Mouse (Mus musculus) mouse embryonic stem cell (cell line): ENCODE results near the gene Lpcat1.

Experiments used
- in situ Hi-C, 2 experiments: fragments of 300-500 bp; cut with MboI; formaldehyde crosslinking; loops; 1 replicate in 1 of 2; 3 replicates in 1 of 2; pipeline ENCODE4 v1.14.3; 2019 to 2020; ENCODE audit warnings: low sequenced_read_pairs in 2 of 2, low pct_unique_long_range_greater_than_20kb in 1 of 2, mixed read lengths in 1 of 2; ENCODE audit not compliant: unreplicated experiment in 1 of 2

The Lpcat1 gene

DNA sequence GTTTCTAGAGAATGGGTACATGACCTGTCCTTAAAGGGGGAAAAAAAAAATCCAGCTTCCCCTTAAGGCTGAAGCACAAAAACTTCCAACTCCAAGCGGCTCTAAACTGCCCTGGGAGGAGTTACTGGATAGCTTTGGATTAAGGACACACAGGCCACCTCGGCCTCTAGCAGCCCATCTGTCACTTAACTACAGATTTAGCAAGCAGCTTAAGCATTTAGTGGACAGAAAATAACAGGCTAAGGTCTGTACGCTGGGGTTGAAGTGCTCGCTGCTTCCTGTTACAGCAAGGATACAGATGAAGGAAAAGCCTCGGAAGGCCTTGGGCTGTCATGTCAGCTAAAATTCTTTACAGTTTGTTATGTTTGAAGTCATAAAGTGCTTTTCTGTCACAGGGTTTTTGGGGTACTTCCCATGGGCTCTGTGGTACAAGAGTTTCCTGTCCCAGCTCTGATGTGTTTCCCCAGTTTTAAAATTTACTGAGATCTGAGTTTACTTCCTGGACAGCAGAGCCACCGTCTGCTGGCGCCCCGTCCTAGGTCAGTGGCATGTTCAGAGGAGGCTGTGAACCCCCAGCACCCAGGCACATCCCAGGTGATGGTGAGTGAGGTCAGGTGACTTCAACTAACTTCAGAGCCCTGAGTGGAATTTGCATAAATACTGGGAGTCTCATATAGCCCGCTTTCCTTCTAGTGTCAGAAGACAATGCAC lies 2.4 kb downstream of the Lpcat1 start:
- in situ Hi-C loops = no loop called here

DNA sequence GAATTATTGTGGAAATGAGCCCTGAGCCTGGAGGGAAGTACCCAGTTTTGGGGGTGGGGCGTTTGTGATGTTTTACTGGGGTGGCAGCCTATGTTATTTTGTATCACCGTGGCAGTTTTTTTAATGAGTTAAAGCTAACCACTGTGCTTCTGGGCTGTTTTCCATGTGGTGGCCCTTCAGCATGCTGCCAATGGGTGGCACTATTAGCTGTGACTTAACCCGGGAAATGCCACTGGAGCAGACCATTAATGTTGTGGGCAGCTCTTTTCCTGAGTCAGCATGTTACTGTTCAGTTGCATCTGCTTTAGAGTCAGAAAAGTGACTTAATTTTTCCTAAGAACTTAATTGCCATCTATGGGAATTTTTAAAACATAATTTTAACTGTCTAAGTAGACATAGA lies 5.5 kb downstream of the Lpcat1 start:
- in situ Hi-C loops = no loop called here

DNA sequence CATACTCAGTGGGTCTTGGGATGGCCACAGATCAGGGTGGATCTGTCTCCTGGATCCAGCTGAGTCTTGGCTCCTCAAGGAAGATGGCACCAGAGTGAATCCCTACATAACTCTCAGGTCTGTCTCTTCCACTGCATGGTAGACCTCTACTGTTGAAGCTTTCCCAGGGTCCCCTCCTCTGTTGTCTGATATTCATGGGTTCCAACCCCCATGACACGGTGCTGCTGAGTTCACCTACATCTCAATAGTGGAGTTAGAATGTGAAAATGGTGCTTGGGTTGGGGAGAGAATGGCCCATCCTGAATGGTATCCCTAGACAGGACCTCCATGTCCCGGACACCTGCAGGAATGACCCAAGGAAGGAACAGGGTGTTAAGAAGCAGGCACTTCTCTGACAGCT lies 6.7 kb downstream of the Lpcat1 start:
- in situ Hi-C loops = no loop called here

DNA sequence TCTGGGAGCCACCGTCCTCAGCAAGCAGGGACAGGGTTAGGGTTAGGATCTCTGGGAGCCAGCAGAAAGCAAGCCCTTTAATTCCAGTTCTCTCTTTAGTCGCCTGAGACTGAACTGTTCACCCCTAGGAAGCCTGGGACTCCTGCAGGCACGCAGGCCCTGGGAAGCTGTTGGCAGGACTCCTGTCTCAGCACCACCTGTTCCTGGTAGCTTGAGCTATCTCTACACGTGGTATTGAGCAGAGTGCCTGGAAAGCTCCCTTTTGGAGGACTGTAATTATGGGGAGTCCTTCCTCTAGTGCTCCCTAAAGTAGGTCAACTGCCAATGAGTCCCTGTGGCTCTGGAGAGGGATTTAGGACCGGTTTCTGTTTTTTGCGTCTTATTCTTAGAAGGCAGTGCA lies 7.2 kb downstream of the Lpcat1 start:
- in situ Hi-C loops = no loop called here

DNA sequence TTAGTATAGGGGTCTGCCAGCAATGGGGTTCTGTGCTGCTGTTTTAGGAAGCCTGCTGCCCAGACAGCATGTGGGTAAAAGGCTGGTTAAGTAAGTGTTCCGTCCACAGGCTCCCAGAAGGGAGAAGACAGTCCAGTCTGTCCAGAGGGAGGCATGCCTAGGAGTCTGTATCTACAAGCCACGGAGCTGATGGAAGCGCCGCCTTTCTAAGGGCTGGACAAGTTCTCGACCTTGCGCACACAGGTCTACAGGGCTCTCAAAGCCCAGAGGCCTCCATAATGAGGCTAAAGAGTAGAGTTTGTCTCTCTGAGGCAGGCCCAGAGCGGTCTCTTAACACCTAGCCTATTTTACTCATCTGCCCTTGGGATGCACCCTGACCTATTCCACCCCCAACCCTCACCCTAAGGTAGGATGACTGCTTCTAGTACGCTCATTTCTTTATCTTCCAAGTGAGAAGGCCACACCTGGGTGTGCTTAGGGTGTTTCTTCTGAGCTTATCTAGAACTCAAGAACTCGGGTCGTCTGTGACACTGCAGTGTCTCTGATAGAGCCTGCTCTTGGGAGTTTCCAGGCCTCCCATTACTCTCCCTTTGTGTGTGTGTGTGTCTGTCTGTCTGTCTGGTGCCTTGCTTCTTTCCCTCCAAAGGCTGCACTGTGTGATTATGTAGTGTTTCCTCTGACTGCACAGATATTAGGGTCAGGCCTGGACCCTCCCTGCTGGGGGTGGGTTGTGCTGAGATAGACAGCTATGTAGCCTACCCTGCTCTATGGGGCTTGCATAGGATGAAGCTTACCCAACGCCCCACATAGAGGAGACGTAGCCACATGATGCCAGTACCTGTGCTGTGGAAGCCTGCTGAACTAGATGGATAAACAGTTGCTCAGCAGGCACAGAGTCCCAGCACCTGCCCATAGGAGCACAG lies 8.3 kb downstream of the Lpcat1 start:
- in situ Hi-C loops = no loop called here

DNA sequence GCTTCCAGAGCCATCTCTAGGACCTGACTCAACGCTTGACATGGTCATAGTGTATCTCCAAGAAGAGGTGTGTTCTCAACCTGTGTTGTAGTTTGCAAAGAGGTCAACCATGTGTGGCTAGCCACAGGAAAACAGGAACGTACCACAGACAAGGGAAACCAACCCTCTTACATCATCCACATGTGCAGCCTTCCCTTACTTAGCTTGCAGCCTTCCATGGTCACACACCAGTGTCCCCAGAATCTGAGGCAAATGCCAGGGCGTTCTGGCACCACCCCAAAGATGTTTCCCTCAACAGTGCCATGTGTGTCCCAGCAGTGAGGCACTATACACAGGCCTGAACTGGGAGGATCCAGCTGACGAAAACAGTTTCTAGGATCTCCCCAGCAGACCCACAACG lies 9.3 kb downstream of the Lpcat1 start:
- in situ Hi-C loops = no loop called here

DNA sequence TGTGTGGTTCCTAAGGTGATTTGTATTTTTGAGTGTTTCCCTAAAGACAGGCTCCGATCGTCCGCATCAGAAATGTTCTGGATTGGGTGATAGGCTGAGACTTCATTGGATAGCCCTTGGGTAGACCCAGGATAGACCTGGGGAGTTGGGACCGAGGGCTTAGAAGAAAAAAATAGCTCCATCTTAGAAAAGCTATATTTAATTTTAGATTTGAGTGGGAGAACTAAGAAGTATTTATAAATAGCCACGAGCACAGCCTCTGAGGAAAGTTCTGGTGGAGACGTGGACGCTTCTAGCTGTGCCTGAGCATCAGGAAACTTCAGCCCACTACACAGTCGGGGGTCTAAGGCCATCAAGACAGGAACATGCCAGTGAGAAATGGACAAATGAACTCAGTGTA lies 9.8 kb downstream of the Lpcat1 start:
- in situ Hi-C loops = no loop called here

DNA sequence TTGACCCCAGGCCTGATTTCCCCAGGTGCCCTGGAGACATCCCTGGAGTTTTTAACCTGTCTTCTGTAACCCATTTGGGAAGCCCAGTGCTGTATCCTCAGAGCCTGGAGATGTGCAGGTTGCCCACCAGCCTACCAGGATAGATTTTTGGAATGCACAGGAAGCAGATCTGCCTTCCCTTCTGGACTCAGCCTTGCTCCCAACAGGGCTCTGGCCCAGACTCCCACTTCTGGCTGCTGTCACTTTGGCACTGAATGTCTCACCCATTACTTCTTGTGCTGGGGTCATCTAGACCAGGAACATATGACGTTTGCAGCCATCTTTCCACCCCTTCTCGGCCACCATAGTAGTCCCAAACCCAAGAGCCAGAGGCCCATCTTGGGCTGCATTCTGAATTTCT lies 10.8 kb downstream of the Lpcat1 start:
- in situ Hi-C loops = no loop called here

DNA sequence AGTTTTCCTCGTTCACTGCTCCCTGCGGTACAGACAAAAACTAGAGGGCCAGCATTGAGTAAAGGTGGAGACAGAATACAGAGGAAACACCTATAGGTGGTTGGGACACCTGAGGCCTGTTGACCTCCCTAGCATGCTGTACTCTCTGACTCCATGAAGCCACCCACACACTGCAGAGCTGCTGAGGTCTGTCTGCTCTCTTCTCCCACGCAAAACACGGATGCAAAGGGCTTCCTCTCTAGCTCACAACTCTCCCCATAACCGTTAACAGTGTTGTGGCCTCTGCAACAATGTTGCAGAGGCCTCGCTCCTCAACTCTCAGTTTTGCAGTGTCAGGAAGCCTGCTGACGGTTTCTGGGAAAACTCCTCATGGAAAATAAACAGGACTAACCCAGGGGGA lies 15.5 kb downstream of the Lpcat1 start:
- in situ Hi-C loops = no loop called here

DNA sequence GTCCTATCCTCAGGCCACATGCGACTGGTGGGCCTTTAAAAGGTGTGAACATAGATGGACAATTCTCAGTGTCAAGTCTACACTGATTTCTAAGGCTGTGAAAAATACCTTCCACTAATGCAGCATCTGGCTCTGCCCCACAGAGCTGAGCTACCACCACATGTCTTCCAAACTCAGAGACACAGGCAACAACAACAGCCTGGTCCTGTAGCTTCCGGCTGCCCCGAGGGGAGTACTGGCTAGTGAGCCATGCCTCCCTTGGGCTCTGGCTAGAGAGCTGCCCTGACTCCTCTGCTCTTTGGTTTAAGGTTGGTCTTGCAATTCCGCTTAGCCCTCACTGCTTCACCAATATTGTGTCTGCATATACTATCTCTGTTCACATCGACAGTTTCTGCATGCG lies 16.3 kb downstream of the Lpcat1 start:
- in situ Hi-C loops = no loop called here

DNA sequence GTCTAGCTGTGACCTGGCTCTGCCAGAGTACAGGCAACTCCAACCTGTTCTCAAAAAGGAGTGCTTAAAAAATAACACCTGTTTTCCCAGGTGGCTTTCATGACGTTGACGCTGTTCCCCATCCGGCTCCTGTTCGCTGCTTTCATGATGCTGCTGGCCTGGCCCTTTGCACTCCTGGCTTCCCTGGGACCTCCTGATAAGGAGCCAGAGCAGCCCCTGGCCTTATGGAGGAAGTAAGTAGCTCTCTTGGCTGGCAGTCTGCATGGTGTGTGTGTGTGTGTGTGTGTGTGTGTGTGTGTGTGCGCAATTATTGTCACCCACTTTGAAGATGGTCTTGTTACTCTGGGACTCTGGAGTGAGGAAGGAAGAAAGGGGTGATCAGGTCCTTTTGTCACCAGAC lies 17.2 kb downstream of the Lpcat1 start:
- in situ Hi-C loops = no loop called here

DNA sequence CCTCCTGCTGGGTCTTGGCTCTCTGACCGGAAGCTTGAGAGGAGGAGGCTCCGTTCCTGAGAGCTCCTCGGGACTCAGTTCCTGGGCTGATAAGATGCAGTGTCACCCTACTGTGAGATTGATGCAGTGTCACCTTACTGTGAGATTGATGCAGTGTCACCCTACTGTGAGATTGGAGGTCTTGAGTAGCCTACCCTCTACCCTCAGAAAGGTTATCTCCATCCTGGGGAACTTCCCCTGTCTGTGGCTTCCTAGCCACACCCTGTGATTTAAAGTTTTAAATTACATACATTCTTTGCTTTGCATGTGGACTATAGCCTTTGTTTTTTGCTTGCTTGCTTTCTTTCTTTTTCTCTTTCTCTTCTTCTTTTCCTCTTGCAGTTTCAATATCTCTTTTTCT lies 21.1 kb downstream of the Lpcat1 start:
- in situ Hi-C loops = no loop called here

DNA sequence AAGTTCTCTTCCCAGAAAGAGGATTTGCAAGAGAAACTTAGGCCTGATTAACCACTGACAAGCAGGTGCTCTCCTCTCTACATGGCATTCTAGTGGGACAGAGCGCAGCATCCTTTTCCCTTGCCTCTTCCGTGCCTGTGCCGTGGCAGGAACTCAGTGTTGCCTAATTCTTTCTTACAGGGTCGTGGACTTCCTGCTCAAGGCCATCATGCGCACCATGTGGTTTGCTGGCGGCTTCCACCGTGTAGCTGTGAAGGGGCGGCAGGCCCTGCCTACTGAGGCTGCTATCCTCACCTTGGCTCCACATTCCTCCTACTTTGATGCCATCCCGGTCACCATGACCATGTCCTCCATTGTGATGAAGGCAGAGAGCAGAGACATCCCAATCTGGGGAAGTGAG lies 21.7 kb downstream of the Lpcat1 start:
- in situ Hi-C loops = no loop called here

DNA sequence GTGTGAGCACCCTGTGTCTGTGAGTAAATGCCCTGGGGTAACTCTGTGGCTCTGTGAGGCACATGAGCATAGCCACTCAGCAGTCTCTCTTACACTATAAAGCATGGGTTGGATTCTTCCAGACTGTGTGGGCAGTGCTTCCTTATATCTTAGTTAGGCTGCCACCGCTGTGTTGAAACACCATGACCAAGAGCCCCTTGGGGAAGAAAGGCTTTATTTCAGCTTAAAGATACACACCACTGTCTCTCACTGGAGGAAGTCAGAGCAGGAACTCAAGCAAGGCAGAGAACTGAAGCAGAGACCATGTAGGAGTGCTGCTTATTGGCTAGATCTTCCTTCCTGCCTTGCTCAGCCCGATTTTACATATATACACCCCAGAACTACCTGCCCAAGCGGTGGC lies 23.0 kb downstream of the Lpcat1 start:
- in situ Hi-C loops = no loop called here

DNA sequence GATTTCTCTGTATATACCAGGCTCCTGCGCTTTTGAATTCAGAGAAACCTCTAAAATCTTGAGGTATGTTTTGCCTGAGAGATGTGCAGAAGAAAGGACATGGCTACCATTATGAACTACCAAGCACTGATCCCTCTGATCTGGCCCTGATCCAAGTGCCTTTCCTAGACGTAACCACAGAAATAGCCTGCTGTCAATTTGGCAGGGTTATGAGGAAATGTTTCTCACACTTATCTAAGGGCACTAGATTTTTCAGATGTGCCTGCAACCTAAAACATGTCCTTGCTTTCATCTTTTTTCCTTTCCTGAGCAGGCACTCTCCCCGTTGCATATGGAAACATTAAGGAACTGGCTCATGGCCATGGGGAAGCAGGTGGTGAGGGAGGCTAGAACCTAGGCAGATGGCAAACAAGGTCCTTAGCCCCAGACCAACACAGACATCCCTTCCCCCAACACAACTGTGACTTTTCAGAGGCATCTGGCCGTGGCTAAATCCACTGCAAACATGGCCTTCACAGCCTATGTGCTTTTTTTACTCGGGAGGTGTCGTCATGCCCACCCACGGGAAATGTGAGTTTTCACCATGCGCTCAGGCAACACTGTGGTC lies 23.7 kb downstream of the Lpcat1 start:
- in situ Hi-C loops = no loop called here

DNA sequence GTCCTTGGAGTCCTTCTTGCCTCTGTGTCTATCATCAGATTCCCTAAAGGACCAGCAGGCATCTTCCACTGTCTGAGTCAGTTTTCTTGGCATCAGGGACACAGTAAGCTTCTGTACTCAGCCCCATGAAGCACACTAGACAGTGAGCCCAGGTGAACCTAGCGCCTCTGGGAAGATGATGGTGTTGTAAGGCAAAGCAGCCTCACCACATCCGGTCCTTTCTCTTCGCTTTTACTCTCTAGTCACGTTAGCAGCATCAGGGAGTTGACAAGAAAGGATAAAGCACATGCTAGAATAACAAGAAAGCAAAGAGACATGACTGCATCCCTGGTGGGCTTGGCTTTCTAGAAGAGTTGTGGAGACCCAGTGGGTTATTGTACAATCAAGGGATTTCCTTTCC lies 26.2 kb downstream of the Lpcat1 start:
- in situ Hi-C loops = no loop called here

DNA sequence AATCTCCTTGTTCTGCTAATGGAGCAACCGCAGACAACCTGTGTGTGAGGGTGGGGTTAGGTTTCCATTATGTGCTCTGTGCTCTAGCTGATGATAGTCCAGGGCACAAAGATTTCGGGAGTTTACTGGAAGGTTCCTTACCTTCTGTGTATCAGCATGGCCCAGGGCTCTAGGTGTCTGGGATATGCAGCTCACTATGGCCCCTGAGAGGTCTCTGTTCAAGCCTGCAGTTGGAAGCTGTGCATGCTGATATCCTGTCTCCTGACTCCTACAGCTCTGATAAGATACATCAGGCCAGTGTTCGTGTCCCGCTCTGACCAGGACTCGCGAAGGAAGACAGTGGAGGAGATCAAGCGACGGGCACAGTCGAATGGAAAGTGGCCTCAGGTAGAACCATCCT lies 27.5 kb downstream of the Lpcat1 start:
- in situ Hi-C loops = no loop called here

DNA sequence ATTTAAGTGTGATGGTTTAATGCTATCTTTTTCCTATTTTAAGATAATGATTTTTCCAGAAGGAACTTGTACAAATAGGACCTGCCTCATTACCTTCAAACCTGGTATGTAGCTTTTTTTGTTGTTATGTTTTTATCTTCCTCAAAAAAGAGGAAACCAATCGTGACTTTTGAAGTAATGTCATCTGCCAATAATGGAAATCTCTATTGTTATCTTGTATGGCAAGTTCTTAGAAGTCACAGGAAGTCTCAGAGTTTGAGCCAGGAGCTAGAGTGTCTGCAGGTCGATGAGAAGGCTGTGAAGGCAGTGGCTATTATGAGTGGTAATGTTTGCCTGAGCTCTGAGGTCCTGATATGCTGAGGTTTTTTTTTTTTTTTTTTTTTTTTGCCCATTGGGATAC lies 29.1 kb downstream of the Lpcat1 start:
- in situ Hi-C loops = no loop called here

DNA sequence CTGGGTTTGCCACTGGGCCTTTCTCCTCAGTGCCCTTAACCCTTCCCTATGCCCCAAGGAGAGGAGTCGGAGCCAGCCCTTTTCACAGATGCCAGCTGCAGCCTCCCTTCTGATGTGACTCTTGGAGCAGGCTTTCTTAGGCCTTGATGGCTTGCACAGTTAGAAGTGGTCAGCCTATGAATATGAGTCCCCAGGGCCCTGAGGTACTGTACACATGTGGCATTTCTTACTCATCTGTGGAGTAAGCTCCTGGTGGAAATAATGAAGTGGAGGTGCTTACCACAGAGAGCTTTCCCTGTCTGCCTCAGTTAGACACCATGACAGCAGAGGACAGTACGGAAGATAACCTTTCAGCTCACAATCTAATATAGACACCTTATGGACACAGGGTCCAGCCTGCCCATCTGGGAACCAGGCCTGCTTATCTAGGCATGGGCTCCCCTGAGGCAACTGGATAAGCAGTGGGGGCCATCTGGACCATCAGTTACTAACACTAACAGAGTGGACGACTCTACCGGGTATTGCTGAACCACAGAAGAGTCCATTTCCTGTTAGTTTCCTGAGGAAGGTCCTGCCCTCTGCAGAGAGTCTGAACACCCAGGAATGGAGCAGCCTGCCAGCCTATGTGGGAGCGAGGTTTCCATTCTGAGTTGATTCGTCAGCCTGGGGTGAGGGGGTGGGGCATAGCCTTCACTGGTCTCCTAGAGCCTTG lies 33.1 kb downstream of the Lpcat1 start:
- in situ Hi-C loops = no loop called here
